Mouse (Mus musculus): ENCODE measurements around the gene Coro2a.

Gene Coro2a

GRCm38 (mm10) chr4:46594131-46594530, 7.9 kb downstream of the Coro2a start:
- H3K36me3 ChIP-seq (ENCODE audit: insufficient read depth, low read length), result no peaks in the 10 kb centered on the region
- H3K4me3 ChIP-seq (replicated peaks; ENCODE audit: low read length), result no peak overlapping the region
- no peaks in the 10 kb centered on the region for H3K9me3 ChIP-seq (ENCODE audit: low read length)
- peaks cover 12% of the 10 kb centered on the region; the same call in 1 of the 2 replicates for H3K4me1 ChIP-seq (replicated peaks; ENCODE audit: low read depth, low read length)
- peaks cover 44% of the 10 kb centered on the region for H3K27me3 ChIP-seq (ENCODE audit: insufficient read depth, low read length)
- TF ChIP-seq CTCF (conservative IDR thresholded peaks at IDR 0.05; ENCODE audit: low read length) (no peak), POU5F1 (IDR thresholded peaks at IDR 0.05; ENCODE audit: borderline replicate concordance, low read length) (no peak), NANOG (IDR thresholded peaks at IDR 0.05; ENCODE audit: borderline replicate concordance, low read length) (no peak)

GRCm38 (mm10) chr4:46593472-46593871, 8.5 kb downstream of the Coro2a start:
- Histone ChIP-seq H3K27me3 (ENCODE audit: insufficient read depth, low read length) (peaks cover 42% of the 10 kb centered on the region), H3K9me3 (ENCODE audit: low read length) (no peaks in the 10 kb centered on the region), H3K4me1 (replicated peaks; ENCODE audit: low read depth, low read length) (0 out of 2 replicates have a peak, but pooled peaks cover 9% of the 10 kb centered on the region), H3K4me3 (replicated peaks; ENCODE audit: low read length) (no peak overlapping the region), H3K36me3 (ENCODE audit: insufficient read depth, low read length) (no peaks in the 10 kb centered on the region)
- TF ChIP-seq POU5F1 (IDR thresholded peaks at IDR 0.05; ENCODE audit: borderline replicate concordance, low read length), result no peak
- TF ChIP-seq NANOG (IDR thresholded peaks at IDR 0.05; ENCODE audit: borderline replicate concordance, low read length), result no peak
- no peak for TF ChIP-seq CTCF (conservative IDR thresholded peaks at IDR 0.05; ENCODE audit: low read length)

GRCm38 (mm10) chr4:46591833-46592520, 10.0 kb downstream of the Coro2a start:
- Histone ChIP-seq H3K4me3 (replicated peaks; ENCODE audit: low read length) (no peak overlapping the region), H3K9me3 (ENCODE audit: low read length) (no peaks in the 10 kb centered on the region), H3K36me3 (ENCODE audit: insufficient read depth, low read length) (no peaks in the 10 kb centered on the region), H3K27me3 (ENCODE audit: insufficient read depth, low read length) (peaks cover 33% of the 10 kb centered on the region), H3K4me1 (replicated peaks; ENCODE audit: low read depth, low read length) (no peaks in the 10 kb centered on the region)
- TF ChIP-seq POU5F1 (IDR thresholded peaks at IDR 0.05; ENCODE audit: borderline replicate concordance, low read length) (no peak), NANOG (IDR thresholded peaks at IDR 0.05; ENCODE audit: borderline replicate concordance, low read length) (no peak)

DNA sequence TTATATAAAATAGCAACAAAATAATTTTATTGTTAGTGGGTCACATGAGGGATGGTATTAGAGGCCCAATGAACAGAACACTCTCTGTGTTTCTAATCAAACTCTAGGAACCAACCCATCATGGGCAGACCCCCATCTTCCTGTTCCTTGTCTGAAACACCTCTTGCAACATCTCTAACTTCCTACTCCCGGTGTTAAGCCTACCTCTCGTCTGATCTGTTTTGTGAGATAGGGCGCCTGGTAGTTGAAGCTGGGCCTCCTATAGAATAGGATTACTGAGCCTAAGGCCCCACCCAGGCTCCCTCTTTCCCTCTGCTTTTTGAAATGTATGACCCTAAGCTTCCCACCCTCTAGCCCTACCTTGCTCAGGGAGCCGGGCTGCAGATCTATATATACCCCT, 11.2 kb downstream of the Coro2a start:
- H3K27me3 ChIP-seq (ENCODE audit: insufficient read depth, low read length), result peaks cover 30% of the 10 kb centered on the region
- no peaks in the 10 kb centered on the region for H3K36me3 ChIP-seq (ENCODE audit: insufficient read depth, low read length)
- H3K4me3 ChIP-seq (replicated peaks; ENCODE audit: low read length), result no peak overlapping the region
- no peak for TF ChIP-seq POU5F1 (IDR thresholded peaks at IDR 0.05; ENCODE audit: borderline replicate concordance, low read length)
- TF ChIP-seq NANOG (IDR thresholded peaks at IDR 0.05; ENCODE audit: borderline replicate concordance, low read length), result no peak
- no peak for TF ChIP-seq CTCF (conservative IDR thresholded peaks at IDR 0.05; ENCODE audit: low read length)
- H3K9me3 ChIP-seq (ENCODE audit: low read length), result no peaks in the 10 kb centered on the region
- H3K4me1 ChIP-seq (replicated peaks; ENCODE audit: low read depth, low read length), result no peaks in the 10 kb centered on the region

DNA sequence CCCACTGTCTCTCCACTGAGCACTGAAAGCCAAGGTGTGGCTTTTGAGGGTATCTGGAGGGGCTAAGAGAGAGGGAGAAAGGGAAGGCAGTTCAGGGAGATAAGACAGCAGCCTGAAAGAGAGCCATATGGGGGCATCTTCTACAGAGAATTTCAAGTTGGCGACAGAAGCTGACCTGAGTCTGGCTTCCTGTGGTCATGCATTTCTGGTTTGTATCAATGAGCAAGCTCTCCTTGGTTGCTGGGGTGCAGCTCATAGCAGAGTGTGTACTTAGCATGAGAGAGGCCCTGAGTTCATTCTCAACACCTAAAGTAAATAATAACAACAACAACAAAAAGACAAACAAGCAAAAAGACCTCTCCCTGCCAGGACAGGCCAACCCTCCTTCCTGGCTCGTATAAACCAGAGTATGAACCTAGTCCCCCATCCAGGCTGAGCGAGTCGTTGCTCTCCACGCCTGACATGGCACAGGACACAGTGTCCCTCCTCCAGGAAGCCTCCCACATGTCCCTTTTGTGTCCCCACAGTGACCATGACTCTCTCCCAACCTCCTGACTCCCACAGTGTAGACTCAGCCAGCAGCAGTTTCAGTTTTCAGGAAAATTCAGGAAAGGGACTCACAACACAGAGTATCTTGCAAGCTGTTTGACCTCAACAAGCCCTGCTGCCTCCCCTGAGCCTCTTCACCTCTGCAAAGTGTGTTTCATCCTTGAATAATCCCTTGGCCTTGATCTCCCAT, 11.9 kb downstream of the Coro2a start:
- H3K9me3 ChIP-seq (ENCODE audit: low read length), result no peaks in the 10 kb centered on the region
- H3K27me3 ChIP-seq (ENCODE audit: insufficient read depth, low read length), result peaks cover 32% of the 10 kb centered on the region
- no peaks in the 10 kb centered on the region for H3K4me1 ChIP-seq (replicated peaks; ENCODE audit: low read depth, low read length)
- no peaks in the 10 kb centered on the region for H3K36me3 ChIP-seq (ENCODE audit: insufficient read depth, low read length)
- no peak for TF ChIP-seq NANOG (IDR thresholded peaks at IDR 0.05; ENCODE audit: borderline replicate concordance, low read length)
- TF ChIP-seq CTCF (conservative IDR thresholded peaks at IDR 0.05; ENCODE audit: low read length), result no peak
- no peak for TF ChIP-seq POU5F1 (IDR thresholded peaks at IDR 0.05; ENCODE audit: borderline replicate concordance, low read length)
- no peak overlapping the region for H3K4me3 ChIP-seq (replicated peaks; ENCODE audit: low read length)

DNA sequence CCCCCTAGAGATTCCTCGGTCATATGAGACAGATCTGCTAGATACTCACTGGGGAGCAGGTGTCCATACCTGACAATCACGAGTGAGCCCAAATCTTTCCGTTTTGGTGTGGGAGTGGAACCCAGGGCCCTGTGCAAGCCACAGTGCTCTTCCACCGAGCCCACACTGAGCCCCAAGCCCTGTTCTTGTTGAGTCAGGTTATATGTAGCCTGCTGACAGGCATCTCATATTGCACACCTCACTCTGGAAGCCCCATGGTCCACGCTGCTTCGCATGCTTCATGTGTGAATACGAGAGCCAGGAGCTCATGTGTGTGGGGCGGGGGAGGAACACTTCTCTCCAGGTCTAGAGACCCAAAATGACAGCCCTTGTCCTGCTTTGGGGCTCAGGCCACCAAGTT, 12.9 kb downstream of the Coro2a start:
- Histone ChIP-seq H3K27me3 (ENCODE audit: insufficient read depth, low read length) (peaks cover 31% of the 10 kb centered on the region), H3K4me3 (replicated peaks; ENCODE audit: low read length) (no peak overlapping the region), H3K4me1 (replicated peaks; ENCODE audit: low read depth, low read length) (no peaks in the 10 kb centered on the region), H3K9me3 (ENCODE audit: low read length) (no peaks in the 10 kb centered on the region), H3K36me3 (ENCODE audit: insufficient read depth, low read length) (no peaks in the 10 kb centered on the region)
- TF ChIP-seq POU5F1 (IDR thresholded peaks at IDR 0.05; ENCODE audit: borderline replicate concordance, low read length) (no peak), CTCF (conservative IDR thresholded peaks at IDR 0.05; ENCODE audit: low read length) (no peak), NANOG (IDR thresholded peaks at IDR 0.05; ENCODE audit: borderline replicate concordance, low read length) (no peak)

DNA sequence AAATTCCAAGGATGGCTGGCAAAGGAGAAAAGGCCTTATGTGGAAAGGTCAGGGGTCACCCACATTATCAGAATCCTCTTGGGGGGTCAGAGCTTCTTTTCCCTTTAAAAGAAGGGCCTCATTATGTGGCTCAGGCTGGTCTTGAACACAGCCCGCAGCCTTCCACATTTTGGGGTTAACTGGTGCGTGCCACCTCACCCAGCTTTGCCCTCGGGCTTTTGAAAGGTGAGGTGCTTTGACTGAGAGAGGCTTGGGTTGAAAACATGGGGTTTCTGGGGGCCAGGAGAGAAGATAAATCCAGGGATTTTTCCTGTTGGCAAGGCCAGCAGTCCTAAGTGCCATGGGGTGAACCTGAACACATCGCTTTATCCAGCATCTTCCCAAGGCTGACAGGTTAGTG, 15.5 kb downstream of the Coro2a start:
- H3K36me3 ChIP-seq (ENCODE audit: insufficient read depth, low read length), result no peaks in the 10 kb centered on the region
- no peaks in the 10 kb centered on the region for H3K4me1 ChIP-seq (replicated peaks; ENCODE audit: low read depth, low read length)
- no peak for TF ChIP-seq NANOG (IDR thresholded peaks at IDR 0.05; ENCODE audit: borderline replicate concordance, low read length)
- TF ChIP-seq POU5F1 (IDR thresholded peaks at IDR 0.05; ENCODE audit: borderline replicate concordance, low read length), result no peak
- TF ChIP-seq CTCF (conservative IDR thresholded peaks at IDR 0.05; ENCODE audit: low read length), result no peak
- peaks cover 25% of the 10 kb centered on the region for H3K27me3 ChIP-seq (ENCODE audit: insufficient read depth, low read length)
- H3K4me3 ChIP-seq (replicated peaks; ENCODE audit: low read length), result no peak overlapping the region
- peaks cover 3% of the 10 kb centered on the region; the same call in 1 of the 2 replicates for H3K9me3 ChIP-seq (ENCODE audit: low read length)

GRCm38 (mm10) chr4:46585811-46586190, 16.2 kb downstream of the Coro2a start:
- Histone ChIP-seq H3K27me3 (ENCODE audit: insufficient read depth, low read length) (peaks cover 23% of the 10 kb centered on the region), H3K4me1 (replicated peaks; ENCODE audit: low read depth, low read length) (no peaks in the 10 kb centered on the region), H3K4me3 (replicated peaks; ENCODE audit: low read length) (no peak overlapping the region), H3K9me3 (ENCODE audit: low read length) (peaks cover 5% of the 10 kb centered on the region; the same call in 1 of the 2 replicates), H3K36me3 (ENCODE audit: insufficient read depth, low read length) (no peaks in the 10 kb centered on the region)
- TF ChIP-seq NANOG (IDR thresholded peaks at IDR 0.05; ENCODE audit: borderline replicate concordance, low read length) (no peak), POU5F1 (IDR thresholded peaks at IDR 0.05; ENCODE audit: borderline replicate concordance, low read length) (no peak), CTCF (conservative IDR thresholded peaks at IDR 0.05; ENCODE audit: low read length) (no peak)

Data from E14TG2a.4 (cell line).